Mouse (Mus musculus) megakaryocyte, embryonic 14.5 days (primary cell): ENCODE measurements around the gene Abtb2.

Source experiments
- FLI1 ChIP-seq: IDR thresholded peaks from 2 replicates; pipeline ENCODE4 v1.6.1; 2012; ENCODE audit warnings: low read length, inconsistent platforms, mixed read lengths
- GATA1 ChIP-seq: IDR thresholded peaks from 3 replicates; pipeline ENCODE4 v1.6.1; 2012; ENCODE audit warnings: mixed read lengths, low read length, inconsistent platforms, borderline replicate concordance

GRCm38 (mm10) chr2:103661696-103662095 lies 95.6 kb downstream of the Abtb2 start:
- TF ChIP-seq GATA1 (no peak), FLI1 (no peak)
